Mouse (Mus musculus) heart, postnatal 4 days (tissue): ENCODE measurements around the gene Tmprss11g. TPM values are rescaled to one million over a fixed set of nuclear protein-coding genes. Genes with fewer than 3 reads are reported as not detected.

Source experiments
- DNase-seq: peaks from one replicate; pipeline ENCODE4 v3.0.0; 2021
- total RNA-seq, 2 experiments: library from RNA; stranded (reverse); gene quantifications; 2 replicates each; pipeline ENCODE4 v1.2.3; 2021

Tmprss11g gene
- total RNA-seq, result not detected

DNA sequence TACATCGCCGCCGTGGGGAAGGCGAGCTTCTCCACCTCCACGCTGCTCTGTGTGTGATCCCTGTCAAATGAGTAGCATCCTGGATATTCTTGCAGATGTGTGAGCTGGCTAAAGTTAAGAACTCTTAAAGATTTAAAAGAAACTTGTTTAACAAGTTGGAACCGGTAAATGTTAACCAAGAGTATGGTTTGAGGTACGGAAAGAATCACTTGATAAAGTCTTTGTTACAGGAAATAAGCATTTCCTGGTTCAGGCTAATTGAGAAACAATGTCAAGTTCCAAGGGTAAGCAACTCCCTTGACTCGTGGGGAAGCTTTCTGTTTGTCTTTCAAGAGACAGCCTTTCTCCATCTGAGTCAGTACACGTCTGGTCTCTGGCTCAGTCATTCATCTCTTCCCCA is at the start of gene Tmprss11g:
TSS of gene Tmprss11g (minus strand) at position 101 of the 400 bp plus-strand sequence.
- no peak for DNase-seq

DNA sequence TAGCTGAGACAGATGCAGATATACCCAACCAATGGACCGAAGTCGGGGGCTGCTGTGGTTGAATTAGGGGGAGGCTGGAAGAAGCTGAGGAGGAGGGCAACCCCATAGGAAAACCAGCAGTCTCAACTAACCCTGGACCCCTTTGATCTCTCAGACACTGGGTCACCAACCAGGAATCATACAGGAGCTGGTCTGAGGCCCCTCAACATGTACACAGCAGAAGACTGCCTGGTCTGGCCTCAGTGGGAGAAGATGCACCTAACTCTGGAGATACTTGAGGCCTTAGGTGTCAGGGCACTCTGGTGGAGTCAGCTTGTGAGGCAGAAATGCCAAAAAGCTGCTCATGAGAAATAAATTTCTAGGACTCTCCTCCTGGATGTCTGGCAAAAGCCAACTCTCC is 28.3 kb upstream of the Tmprss11g start:
- DNase-seq, result no peak

DNA sequence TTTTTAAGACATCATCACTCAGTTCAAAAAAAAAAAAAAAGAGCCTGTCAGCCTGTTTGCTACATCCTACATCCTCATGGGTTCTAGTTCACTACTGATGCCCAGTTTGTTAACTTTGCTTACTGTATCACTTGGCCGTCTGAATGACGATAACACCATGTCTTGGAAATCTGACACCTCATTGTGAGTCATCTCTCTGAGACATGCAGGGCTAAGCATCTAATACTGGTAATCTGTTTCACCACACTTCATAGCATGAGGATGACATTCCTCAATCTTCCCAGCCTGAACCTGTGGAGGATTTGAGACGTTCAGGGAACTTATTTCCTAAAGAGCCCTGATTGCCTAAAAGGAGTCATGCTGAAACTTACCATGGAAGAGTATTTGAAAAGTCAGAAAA is 22.2 kb upstream of the Tmprss11g start:
- DNase-seq, result no peak

DNA sequence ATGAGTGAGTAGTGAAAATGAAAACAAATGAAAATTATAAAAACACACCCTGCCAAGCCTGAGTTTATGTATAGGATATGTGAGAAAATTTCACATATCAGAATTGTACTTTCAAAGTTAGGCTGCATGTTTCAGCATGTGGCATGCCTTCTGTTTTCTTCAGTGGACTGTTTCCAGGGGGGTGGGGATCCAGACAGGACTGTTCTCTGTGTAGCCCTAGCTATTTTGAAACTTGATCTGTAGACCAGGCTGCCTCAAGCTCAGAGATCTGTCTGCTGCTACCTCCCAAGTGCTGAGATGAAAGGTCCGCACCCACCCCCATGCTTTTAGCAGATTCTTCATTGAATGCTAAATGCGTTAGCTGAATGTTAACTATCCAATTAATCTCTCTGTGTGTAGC is 10.3 kb upstream of the Tmprss11g start:
- DNase-seq, result no peak

DNA sequence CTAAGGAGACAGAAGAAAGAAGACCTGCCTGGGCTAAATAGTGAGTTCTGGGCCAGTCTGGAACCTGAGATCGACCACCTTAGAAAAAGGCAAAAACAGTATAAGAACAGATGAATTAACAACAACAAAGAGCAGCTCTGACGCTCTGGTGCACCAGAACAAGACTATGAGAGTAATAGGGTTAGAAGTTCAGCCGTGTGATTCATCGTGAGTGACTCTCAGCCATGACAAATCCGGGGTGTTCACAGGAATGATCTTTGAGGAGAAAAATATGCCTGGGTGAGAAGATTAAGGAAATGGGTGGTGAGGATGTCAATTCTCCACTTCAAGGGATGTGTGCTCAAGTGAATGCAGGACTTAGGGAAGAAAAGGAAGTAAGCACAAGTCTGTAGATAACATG is 6.9 kb downstream of the Tmprss11g start:
- no peak for DNase-seq

DNA sequence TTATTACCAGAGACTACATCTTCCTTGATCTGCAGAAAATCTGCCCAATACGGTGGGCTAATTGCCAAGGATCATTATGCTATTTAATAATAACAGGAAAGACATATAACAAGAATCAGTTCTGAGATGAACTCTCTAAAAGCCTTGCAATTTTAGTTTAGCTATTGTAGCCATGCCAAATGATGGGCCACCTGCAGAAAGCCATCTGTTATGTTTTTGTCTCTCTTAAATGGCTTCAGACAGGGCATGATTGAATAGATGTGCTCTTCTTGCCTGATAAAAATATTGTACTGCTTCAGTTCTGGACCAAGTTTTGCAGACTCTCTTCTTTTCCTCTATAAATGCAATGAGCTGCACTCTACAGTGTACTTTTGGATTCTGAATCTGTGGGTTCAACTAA is 24.9 kb downstream of the Tmprss11g start:
- no peak for DNase-seq

DNA sequence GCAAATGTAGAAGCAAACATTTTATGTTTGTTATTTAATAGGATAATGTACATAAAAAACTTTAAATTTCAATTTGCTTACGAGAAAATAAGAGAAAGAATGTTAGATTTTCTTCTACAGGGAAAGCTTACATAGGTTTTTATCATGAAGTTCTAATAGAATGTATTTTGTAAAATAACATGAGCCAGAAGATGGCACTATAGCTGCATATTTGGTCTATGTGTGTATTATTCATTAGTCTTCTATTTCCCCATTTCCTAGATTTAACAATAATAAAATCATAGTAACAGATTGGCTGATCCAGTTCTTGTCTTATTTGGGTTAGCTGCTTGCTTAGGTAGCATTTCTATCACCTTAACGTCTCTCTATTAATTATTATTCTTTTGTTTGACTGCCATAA is 35.8 kb downstream of the Tmprss11g start:
- no peak for DNase-seq

DNA sequence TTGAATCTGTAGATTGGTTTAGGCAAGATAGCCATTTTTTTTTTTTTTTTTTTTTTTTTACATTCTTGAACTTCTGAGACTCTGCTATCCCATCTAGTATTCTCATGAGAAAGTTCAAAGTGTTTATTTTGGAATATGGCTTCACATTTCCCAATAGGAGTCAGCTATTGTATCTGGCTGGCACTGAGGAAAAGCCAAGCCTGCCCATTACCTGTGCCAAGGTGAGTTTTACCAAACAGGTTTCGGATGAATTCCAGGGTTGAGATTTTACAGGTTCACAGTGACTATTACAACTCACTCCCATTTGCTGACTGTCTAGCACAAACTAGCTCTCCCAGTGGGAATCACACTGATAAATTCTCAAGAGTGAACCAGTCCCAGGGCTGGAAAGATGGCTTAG is 36.4 kb downstream of the Tmprss11g start:
- DNase-seq, result no peak

DNA sequence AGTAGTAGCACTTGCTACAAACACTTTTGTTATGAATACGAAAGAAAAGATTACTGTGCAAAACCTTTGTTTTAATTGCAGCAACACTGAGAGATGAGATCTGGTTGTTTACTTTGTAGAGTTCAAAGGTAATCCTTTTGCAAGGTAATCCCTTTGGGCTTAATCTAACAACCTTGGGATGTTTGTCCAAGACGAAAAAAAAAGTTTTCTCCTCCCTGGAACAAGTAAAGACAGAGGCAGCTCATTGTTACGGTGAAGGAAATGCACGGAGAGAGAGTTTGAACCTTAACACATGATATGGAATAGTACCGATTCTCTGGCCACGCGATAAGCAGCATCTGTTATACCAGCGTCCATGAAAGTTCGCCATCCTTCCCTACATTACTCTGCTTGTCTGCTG is 44.5 kb downstream of the Tmprss11g start:
- DNase-seq, result no peak

DNA sequence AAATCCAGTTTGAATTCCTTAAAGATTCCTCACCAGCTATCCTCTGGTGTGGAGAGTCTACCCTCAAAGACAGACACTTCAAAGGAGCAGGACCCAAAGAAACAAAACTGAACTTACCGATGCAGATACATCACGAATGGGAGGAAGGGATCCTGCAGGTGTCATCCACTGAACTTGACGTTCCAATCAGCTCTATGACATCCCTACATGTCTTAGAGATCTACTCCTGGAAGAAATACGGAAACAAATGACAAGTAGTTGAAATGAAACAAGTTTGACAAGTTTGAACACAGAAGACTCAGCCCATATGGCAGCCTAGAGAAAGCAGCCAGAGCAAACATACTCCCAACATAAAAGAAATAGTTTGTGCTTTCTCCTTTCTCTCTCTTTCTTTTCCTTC is 49.5 kb downstream of the Tmprss11g start, which contains the start of gene Tmprss11a:
TSS of gene Tmprss11a (minus strand) at position 101 of the 400 bp plus-strand sequence.
- DNase-seq, result no peak

DNA sequence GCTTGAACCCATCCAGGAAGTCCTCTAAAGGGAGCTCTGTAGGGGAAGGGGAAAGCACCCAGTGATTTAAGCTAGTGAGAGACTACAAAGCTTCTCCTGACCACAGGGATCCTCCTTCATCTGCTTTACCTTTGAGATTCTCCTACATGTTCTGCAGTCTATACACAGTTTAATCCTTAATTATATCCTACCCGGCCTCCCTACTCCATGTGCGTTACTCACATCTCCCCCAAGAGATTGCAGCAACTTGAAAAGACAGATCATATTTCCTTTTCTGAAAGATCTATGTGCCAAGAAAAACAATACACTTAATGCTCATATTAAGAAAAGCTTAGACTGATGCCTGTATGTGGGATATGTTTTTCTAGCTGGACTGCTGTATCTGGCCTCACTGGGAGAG is 79.1 kb downstream of the Tmprss11g start:
- no peak for DNase-seq

DNA sequence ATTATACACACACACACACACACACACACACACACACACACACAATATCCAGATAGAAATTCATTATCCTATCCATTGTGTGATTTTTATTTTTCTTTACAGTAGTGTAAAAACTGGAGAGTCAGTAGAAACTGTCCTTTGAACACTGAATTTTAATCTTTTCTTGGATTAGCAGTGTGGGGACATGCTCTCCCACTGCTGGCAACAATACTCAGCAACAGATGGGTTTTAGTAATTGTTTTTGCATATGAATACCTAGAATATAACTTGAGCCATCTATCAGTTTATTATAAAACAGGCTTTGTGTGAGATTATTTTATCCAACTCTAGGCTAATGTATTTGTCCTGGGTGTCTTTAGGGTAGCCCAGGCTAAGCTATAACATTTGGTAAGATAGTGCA is 79.9 kb downstream of the Tmprss11g start:
- no peak for DNase-seq

Other genes with a start within 250 kb of the Tmprss11g start
- not detected for gene Tmprss11c, start 229.3 kb downstream of the Tmprss11g start, total RNA-seq
- gene Tmprss11d, start 145.2 kb downstream of the Tmprss11g start, total RNA-seq, result not detected
- not detected for gene Tmprss11a, start 49.6 kb downstream of the Tmprss11g start, total RNA-seq
- not detected for gene Tmprss11f, start 113.8 kb upstream of the Tmprss11g start, total RNA-seq
- gene Tmprss11b, start 157.8 kb upstream of the Tmprss11g start, total RNA-seq, result not detected
- gene Tmprss11e, start 227.2 kb upstream of the Tmprss11g start, total RNA-seq, result not detected